Mouse (Mus musculus) heart, postnatal 4 days (tissue): ENCODE results near the gene Hnrnpdl. TPM values are rescaled to one million over a fixed set of nuclear protein-coding genes. Genes with fewer than 3 reads are reported as not detected.
A peak's percentile ranks its signal among the peaks of the same experiment; 100 is the strongest.

ENCODE experiments used
- DNase-seq: peaks from one replicate; pipeline ENCODE4 v3.0.0; 2021
- total RNA-seq, 2 experiments: library from RNA; stranded (reverse); gene quantifications; 2 replicates each; pipeline ENCODE4 v1.2.3; 2021

The Hnrnpdl gene
- total RNA-seq, result 100 to 1,000 TPM; 145 to 148 TPM

GRCm38 (mm10) chr5:100039602-100040142 is at the start of gene Hnrnpdl, which contains the start of gene Enoph1:
TSS of gene Hnrnpdl (minus strand) at chr5:100039664.
TSS of gene Enoph1 (plus strand) at chr5:100039985.
- DNase-seq, result peak; percentile 94

- DNase-seq, result peak; percentile 39
Measured at GRCm38 (mm10) chr5:100085097-100085496, 45.6 kb upstream of the Hnrnpdl start.

- DNase-seq, result no peak
Measured at GRCm38 (mm10) chr5:100083953-100084562, 44.6 kb upstream of the Hnrnpdl start.

- DNase-seq, result no peak
Measured at GRCm38 (mm10) chr5:100082006-100082405, 42.5 kb upstream of the Hnrnpdl start.

- DNase-seq, result no peak
Measured at GRCm38 (mm10) chr5:100079931-100080275, 40.4 kb upstream of the Hnrnpdl start.

GRCm38 (mm10) chr5:100079040-100079930 is 39.8 kb upstream of the Hnrnpdl start:
- peak; percentile 40 for DNase-seq

GRCm38 (mm10) chr5:100074571-100074970 is 35.1 kb upstream of the Hnrnpdl start:
- DNase-seq, result no peak

- no peak for DNase-seq
Measured at GRCm38 (mm10) chr5:100072557-100072956, 33.1 kb upstream of the Hnrnpdl start.

GRCm38 (mm10) chr5:100071541-100071940 is 32.1 kb upstream of the Hnrnpdl start:
- peak; percentile 17 for DNase-seq

GRCm38 (mm10) chr5:100070255-100070654 is 30.8 kb upstream of the Hnrnpdl start:
- DNase-seq, result peak; percentile 92

GRCm38 (mm10) chr5:100069526-100069925 is 30.1 kb upstream of the Hnrnpdl start:
- no peak for DNase-seq

- no peak for DNase-seq
Measured at GRCm38 (mm10) chr5:100067579-100067978, 28.1 kb upstream of the Hnrnpdl start.

GRCm38 (mm10) chr5:100060876-100061275 is 21.4 kb upstream of the Hnrnpdl start:
- DNase-seq, result no peak

GRCm38 (mm10) chr5:100059326-100059725 is 19.9 kb upstream of the Hnrnpdl start:
- no peak for DNase-seq

GRCm38 (mm10) chr5:100058729-100059128 is 19.3 kb upstream of the Hnrnpdl start:
- no peak for DNase-seq

GRCm38 (mm10) chr5:100057461-100058209 is 18.2 kb upstream of the Hnrnpdl start:
- DNase-seq, result no peak

- no peak for DNase-seq
Measured at GRCm38 (mm10) chr5:100055866-100056369, 16.5 kb upstream of the Hnrnpdl start.

- DNase-seq, result peak; percentile 23
Measured at GRCm38 (mm10) chr5:100054807-100055547, 15.5 kb upstream of the Hnrnpdl start.

- DNase-seq, result no peak
Measured at GRCm38 (mm10) chr5:100052728-100053127, 13.3 kb upstream of the Hnrnpdl start.

- DNase-seq, result no peak
Measured at GRCm38 (mm10) chr5:100049904-100050303, 10.4 kb upstream of the Hnrnpdl start.

- DNase-seq, result peak; percentile 44
Measured at GRCm38 (mm10) chr5:100047871-100048270, 8.4 kb upstream of the Hnrnpdl start.
